Mouse (Mus musculus): ENCODE data around the gene Klhl23.

DNA sequence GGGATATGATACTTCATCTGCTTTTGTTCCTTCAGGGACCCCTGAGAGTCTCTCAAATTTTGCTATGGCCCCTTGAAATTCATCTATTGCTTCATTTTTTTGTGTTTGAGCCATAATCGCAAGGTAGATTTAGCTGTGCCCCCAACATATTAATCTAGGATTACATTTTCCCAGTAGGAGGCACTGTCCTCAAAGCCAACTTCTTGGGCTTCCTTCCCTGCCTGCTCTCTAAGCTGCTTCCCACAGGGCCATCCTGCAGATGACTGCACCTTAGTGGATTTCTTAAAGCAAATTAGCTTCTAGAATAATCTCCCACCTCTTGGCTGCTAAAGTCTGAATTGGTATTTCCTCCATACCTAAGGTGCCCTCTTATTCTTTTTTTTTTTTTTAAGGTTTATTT lies 36.1 kb downstream of the Klhl23 start:
- no peak for TF ChIP-seq CTCF (IDR thresholded peaks at IDR 0.05; ENCODE audit: insufficient read depth, low read depth, low read length)
- TF ChIP-seq POLR2A (IDR thresholded peaks at IDR 0.05; ENCODE audit: insufficient read depth, low read depth, low read length): no peak

Measured in olfactory bulb, adult 2 months (tissue).